Mouse (Mus musculus): ENCODE results near the gene Sde2.

DNA sequence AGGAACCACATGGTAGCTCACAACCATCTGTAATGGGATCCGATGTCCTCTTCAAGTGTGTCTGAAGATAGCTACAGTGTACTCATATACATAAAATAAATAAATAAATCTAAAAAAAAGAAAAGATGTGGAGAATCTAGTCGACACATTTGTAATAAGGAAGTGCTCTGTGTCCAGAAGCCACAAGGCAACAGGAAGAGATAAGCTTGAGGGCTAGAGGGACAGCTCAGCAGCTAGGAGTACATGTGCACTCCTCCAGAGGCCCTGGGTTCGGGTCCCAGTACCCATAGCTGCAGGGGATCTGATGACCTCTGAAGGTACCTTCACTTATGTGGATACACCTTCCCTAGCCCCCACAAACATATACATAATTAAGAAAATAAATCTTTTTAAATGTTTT lies 30.8 kb downstream of the Sde2 start:
- TF ChIP-seq POLR2AphosphoS2 (IDR thresholded peaks at IDR 0.05; ENCODE audit: insufficient read length, low read depth): no peak
- TF ChIP-seq CEBPB (IDR thresholded peaks at IDR 0.05; ENCODE audit: insufficient read depth, poor library complexity, severe bottlenecking): no peak

Data from myocyte (in vitro differentiated cells).